In genomic region chr4:57262451-57262850, GRCm38 (mm10) we compare ENCODE assay signal across 26 mouse cellular contexts. TPM values are rescaled to one million over a fixed set of nuclear protein-coding genes. Genes with fewer than 3 reads are reported as not detected.
DNase-seq lines count a peak whose midpoint lies in the region; ATAC-seq and TF ChIP-seq lines count a peak whose summit lies in the region.
"Had no signal": no experiment of that assay in that cellular context is flagged by ENCODE, and none has a peak within 500 bp of the region (broad histone marks: within the 10 kb centered on the region; RNA-seq: fewer than 3 reads in every experiment).

No protein-coding gene starts in this region.

- peak overlapping the region; percentile 84 for H3K27ac ChIP-seq in gastrocnemius, adult 2 months
- no peak overlapping the region for H3K27ac ChIP-seq in lung, embryonic 14.5 days (ENCODE audit: low read depth)
- 0 out of 2 replicates have a peak overlapping the region, but pooled peaks have one; percentile 2 for H3K27ac ChIP-seq in limb, embryonic 15.5 days
- H3K27ac ChIP-seq: embryonic facial prominence, embryonic 15.5 days; heart, embryonic 15.5 days; hindbrain, embryonic 13.5 days; intestine, embryonic 15.5 days had no signal

- H3K9ac ChIP-seq in lung, embryonic 14.5 days = no peak overlapping the region
- H3K9ac ChIP-seq in limb, embryonic 15.5 days = no peak overlapping the region
- H3K9ac ChIP-seq: embryonic facial prominence, embryonic 15.5 days; forebrain, postnatal 0 days; heart, embryonic 12.5 days; heart, embryonic 15.5 days; hindbrain, embryonic 13.5 days; intestine, embryonic 15.5 days had no signal

- DNase-seq in gastrocnemius, adult 2 months = no peak
- DNase-seq in gastrocnemius, postnatal 14 days = no peak
- peak; percentile 14 for DNase-seq in lung, embryonic 14.5 days
- no peak for DNase-seq in lung, postnatal 14 days
- DNase-seq in forelimb bud, embryonic 11.5 days (ENCODE audit: low read depth, low spot score) = peak; percentile 37
- no peak for DNase-seq in left cerebral cortex, adult 18-20 months (ENCODE audit: low spot score in 2 of 2)
- DNase-seq in cerebellum, postnatal 14 days = no peak
- DNase-seq: adrenal gland, adult 8-10 months; adrenal gland, postnatal 25 days; cerebellum, adult 11-12 months; cerebellum, adult 8-10 months; cerebellum, postnatal 10 days; forebrain, postnatal 0 days; gastrocnemius, postnatal 10 days; heart, postnatal 10 days; heart, postnatal 36 days had no signal

- TF ChIP-seq CTCF in gastrocnemius, adult 2 months (IDR thresholded peaks at IDR 0.05) = no peak
- TF ChIP-seq CTCF in lung, embryonic 14.5 days (IDR thresholded peaks at IDR 0.05; ENCODE audit: low read depth) = no peak

- H3K4me3 ChIP-seq in gastrocnemius, adult 2 months = peak overlapping the region; percentile 24
- H3K4me3 ChIP-seq in lung, embryonic 14.5 days (ENCODE audit: low read depth, low read length) = no peak overlapping the region
- H3K4me3 ChIP-seq in limb, embryonic 15.5 days = no peak overlapping the region
- H3K4me3 ChIP-seq: embryonic facial prominence, embryonic 15.5 days; heart, embryonic 12.5 days; heart, embryonic 15.5 days; hindbrain, embryonic 10.5 days; hindbrain, embryonic 13.5 days; intestine, embryonic 15.5 days had no signal

- intact Hi-C loops in gastrocnemius, adult 2 months (cut with DNase I) = no loop called here
- intact Hi-C loops in gastrocnemius, postnatal 14 days (cut with DNase I; ENCODE audit: low total_unique reads) = no loop called here

- no peak for ATAC-seq in lung, embryonic 14.5 days (ENCODE audit: insufficient read depth)
- ATAC-seq in limb, embryonic 15.5 days (ENCODE audit: insufficient number of reproducible peaks, low FRiP score, low TSS enrichment, low read depth) = no peak
- ATAC-seq: activated CD4-positive, CD25-positive, alpha-beta regulatory T cell, adult 4 months; forebrain, embryonic 14.5 days; forebrain, postnatal 0 days; hindbrain, embryonic 16.5 days; intestine, embryonic 15.5 days had no signal

- H3K9me3 ChIP-seq in lung, embryonic 14.5 days (ENCODE audit: low read depth, low read length) = no peaks in the 10 kb centered on the region
- no peaks in the 10 kb centered on the region for H3K9me3 ChIP-seq in limb, embryonic 15.5 days
- H3K9me3 ChIP-seq: embryonic facial prominence, embryonic 15.5 days; heart, embryonic 12.5 days; heart, embryonic 15.5 days; hindbrain, embryonic 10.5 days; hindbrain, embryonic 13.5 days; intestine, embryonic 15.5 days had no signal

- H3K4me1 ChIP-seq in lung, embryonic 14.5 days (ENCODE audit: insufficient read depth) = no peaks in the 10 kb centered on the region; the same call in 1 of the 2 replicates
- H3K4me1 ChIP-seq in limb, embryonic 15.5 days = peaks cover 18% of the 10 kb centered on the region

- 35% methylated on average over 8 of the region's 8 CpGs for WGBS in lung, embryonic 14.5 days
- WGBS in limb, embryonic 15.5 days = 28% methylated on average over 8 of the region's 8 CpGs

- H3K4me2 ChIP-seq in lung, embryonic 14.5 days = no peak overlapping the region
- no peak overlapping the region for H3K4me2 ChIP-seq in limb, embryonic 15.5 days
- H3K4me2 ChIP-seq: embryonic facial prominence, embryonic 15.5 days; heart, embryonic 12.5 days; heart, embryonic 15.5 days; hindbrain, embryonic 13.5 days; intestine, embryonic 15.5 days had no signal

- no peaks in the 10 kb centered on the region for H3K27me3 ChIP-seq in lung, embryonic 14.5 days (ENCODE audit: insufficient read depth, low read length)
- no peaks in the 10 kb centered on the region for H3K27me3 ChIP-seq in limb, embryonic 15.5 days
- H3K27me3 ChIP-seq: embryonic facial prominence, embryonic 15.5 days; heart, embryonic 12.5 days; heart, embryonic 15.5 days; hindbrain, embryonic 13.5 days; intestine, embryonic 15.5 days had no signal

- no peaks in the 10 kb centered on the region; the same call in 1 of the 2 replicates for H3K36me3 ChIP-seq in lung, embryonic 14.5 days (ENCODE audit: insufficient read depth)
- H3K36me3 ChIP-seq in limb, embryonic 15.5 days = no peaks in the 10 kb centered on the region
- H3K36me3 ChIP-seq: embryonic facial prominence, embryonic 15.5 days; heart, embryonic 12.5 days; heart, embryonic 15.5 days; hindbrain, embryonic 10.5 days; hindbrain, embryonic 13.5 days; intestine, embryonic 15.5 days had no signal

RNA-seq across cellular contexts. Expression of gene Ptpn3, which starts 39.2 kb away (rescaled TPM):
- 10 to 100 TPM; 29.8 to 77.3 TPM for total RNA-seq in gastrocnemius, adult 2 months (2021)
- total RNA-seq in gastrocnemius, postnatal 14 days (2021) = 10 to 100 TPM; 18.8 to 24.3 TPM
- polyA plus RNA-seq in lung, embryonic 14.5 days (2014; fragmentation: Nextera tagmentation; extraction: Ambion mirVana) = 4.4 and 4.9 TPM in 2 replicates
- 3.3 and 4.1 TPM in 2 replicates for polyA plus RNA-seq in limb, embryonic 15.5 days (2015; fragmentation: Nextera tagmentation; extraction: Ambion mirVana)
- 10 to 100 TPM; 64.4 to 73.1 TPM for total RNA-seq in left cerebral cortex, adult 18-20 months (2021)

Comparison
In these comparisons a context has a peak if more than half of its experiments do, and no peak if none do; other contexts are left out.
1. DNase-seq: peak in lung, embryonic 14.5 days (single experiment) and forelimb bud, embryonic 11.5 days (single experiment); none in gastrocnemius, adult 2 months (single experiment), gastrocnemius, postnatal 14 days (single experiment), lung, postnatal 14 days (single experiment), left cerebral cortex, adult 18-20 months (0 of 2) and cerebellum, postnatal 14 days (0 of 2).